Mouse (Mus musculus) urinary bladder, postnatal 36 days (tissue): Measurements from ENCODE around the gene Jmy.
"Not testable (repeated sequence)": the region's sequence is repeated elsewhere in the genome, so short reads cannot be mapped to it uniquely, and the experiment has no call there.

Experiments used
- DNase-seq, 2 experiments: peaks; one replicate each; pipeline ENCODE4 v3.0.0; 2022; ENCODE audit warnings: low spot score in 2 of 2, mixed read lengths in 1 of 2

Jmy gene

GRCm38 (mm10) chr13:93499167-93499972, at the start of gene Jmy:
Gene Jmy, minus strand, starts transcription at chr13:93499808.
- DNase-seq: peak; percentile 75 to 79

- DNase-seq: no peak
Observed at GRCm38 (mm10) chr13:93547641-93548040, 48.0 kb upstream of the Jmy start.

DNA sequence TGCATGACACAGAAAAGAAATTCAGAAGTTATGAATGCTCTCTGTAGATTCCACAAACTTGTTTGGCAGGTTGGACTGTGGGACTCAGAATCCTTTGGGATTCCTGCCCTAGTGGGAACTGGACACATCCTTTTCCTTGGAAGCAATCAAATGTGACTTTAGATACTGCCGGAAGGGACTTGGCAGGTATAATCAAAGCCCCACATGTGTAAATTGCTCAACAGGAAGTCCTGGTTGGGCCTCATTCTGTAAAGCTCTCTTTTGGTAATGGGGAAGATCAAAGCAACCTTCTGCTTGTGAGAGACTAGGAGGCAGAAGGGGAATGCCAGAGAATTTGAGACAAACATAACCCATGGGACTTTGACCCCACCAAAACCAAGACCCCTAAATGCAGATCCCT, 46.4 kb upstream of the Jmy start:
- no peak for DNase-seq

DNA sequence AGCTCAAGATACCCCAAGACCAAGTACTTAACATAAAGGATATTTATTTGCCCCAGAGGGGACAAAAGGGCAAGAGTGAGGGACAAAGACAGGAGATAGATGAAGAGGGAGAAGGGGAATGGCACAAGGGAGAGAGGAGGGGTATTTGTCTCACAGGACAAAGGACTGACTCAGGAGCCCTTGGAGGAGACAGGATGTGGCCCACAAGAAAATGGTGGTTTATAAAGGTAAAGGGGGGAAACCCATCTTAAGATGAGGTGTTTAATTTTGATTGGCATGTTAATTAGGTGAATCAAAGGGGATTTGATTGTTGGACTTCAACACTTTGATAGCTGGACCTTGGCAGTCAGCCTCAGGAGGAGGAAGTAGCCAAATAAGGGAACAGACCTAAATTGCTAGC, 44.7 kb upstream of the Jmy start:
- DNase-seq: no peak

- DNase-seq: no peak
Observed at GRCm38 (mm10) chr13:93539311-93539710, 39.7 kb upstream of the Jmy start.

DNA sequence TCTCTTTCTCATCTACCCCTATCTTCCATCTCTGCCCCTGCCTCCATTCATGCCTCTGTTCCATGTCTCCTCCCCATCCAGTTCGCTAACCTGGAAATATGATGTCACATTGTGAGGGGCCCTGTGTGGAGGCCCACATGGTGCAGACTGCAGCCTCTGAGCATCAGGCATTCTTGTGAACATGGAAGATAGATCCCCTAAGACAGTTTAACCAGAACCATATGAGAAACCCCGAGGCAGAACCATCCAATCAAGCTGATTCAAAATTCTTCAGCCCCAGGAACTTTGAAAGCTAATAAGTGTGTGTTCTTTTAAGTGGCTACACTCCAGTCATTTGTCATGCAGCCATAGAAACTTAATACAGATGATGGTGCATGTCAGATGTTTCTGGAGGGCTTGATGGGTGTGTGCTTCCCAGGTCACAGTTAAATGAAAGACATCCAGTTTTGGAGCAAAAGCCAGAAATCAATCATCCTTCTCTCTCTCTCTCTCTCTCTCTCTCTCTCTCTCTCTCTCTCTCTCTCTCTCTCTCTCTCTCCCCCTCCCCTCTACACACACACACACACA, 19.2 kb upstream of the Jmy start:
- no peak for DNase-seq

- no peak for DNase-seq
Observed at GRCm38 (mm10) chr13:93517223-93517622, 17.6 kb upstream of the Jmy start.

DNA sequence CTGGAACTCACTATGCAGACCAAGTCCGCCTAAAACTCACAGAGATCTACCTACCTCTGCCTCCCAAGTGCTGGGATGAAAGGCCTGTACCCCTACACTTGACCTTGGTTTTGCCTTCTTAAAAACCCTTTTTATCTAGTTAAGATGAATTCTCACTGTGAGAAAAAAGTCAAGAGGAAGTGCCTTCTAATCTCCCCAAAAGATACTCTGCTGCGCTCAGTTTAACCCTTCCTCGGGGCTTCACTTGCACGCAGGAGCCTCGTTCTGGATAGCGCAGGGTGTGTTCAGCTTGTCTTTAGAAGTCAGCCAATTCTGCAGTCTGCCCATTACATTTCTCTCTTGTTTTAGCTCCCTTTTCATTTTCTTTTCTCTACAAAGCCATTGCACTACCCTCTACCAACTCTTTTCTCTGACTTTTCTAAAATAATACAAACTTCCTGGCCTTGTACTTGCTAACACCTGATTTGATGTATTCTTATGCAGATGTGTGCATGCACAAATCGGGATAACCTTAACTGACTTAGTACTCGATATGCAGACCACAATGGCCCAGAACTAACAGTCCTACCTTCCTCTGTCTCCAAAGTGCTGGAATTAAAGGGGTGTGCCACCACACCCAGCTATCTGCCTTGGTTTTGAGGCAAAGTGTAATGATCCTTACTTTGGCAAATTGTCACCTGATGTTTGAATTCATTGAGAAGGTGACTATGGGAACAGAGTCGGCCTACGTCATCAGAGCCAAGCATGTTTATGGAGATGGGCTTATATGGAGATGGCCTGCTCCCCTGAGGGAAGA, 14.6 kb upstream of the Jmy start:
- no peak for DNase-seq

DNA sequence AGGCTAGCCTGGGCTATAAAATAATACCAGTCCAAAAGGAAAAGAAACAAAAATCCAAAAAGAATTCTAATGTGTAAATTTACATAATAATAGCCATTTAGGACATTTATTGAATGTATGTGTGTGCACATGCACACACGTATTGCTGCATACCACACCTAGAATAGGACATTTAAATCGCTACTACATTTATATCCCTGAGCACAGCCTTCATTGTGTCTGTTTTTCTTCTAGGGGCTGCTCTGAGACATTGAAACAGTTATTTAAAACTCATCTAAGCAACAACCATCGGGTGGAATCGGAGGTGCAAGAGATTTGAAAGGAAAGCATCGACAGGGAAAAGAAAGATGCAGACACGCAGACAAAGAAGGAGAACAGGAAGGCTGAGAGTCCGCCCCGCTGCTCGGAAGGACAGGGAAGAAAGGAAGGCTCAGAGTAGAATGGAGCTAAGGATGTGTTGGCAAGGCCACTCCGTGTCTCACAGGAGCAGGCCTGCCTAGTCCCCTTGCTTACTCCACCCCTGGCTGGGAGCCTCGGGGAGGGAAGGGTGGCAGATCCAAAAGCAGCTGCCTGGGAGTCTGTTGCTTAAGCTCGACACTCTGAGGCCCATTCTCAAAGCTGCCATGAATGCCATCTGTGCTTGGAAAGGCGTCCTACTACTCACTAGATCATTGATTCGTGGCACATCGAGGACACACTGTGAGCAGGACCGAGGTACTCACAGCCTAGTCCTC, 11.0 kb upstream of the Jmy start:
- DNase-seq: no peak

DNA sequence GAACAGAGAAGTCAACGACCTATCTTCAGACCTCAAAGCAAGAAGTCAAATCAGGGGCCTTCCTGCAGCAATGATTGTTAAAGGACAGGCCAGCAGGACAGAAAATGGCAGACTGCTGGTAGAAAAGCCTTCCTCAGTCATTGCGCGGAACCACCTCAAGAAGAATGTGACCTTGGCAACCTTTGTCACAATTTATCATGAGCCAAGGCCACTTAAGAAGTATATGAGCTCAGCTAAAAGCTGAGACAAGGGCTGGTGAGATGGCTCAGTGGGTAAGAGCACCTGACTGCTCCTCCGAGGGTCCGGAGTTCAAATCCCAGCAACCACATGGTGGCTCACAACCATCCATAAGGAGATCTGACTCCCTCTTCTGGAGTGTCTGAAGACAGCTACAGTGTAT, 7.3 kb upstream of the Jmy start:
- DNase-seq: not testable (repeated sequence)

DNA sequence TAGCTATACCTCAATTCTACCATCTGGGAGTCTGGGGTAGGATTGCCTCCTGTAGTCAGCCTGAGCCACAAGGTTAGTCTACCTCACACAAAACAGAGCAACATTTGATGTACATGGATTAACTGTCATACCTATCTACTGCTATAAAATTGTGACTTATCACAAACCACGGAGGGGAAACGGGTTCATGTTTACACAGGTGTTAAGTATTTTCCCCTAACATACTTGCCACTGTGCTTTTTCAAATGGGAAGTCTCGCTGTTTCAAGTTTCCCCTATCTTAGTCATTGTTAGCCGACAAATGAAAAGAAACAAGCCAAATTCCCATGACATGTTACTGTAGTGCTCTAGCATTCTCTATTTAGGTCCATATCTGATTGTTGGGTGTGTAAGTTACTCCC, 2.1 kb upstream of the Jmy start:
- no peak for DNase-seq

GRCm38 (mm10) chr13:93499973-93500633, 495 bp upstream of the Jmy start:
- DNase-seq: no peak

GRCm38 (mm10) chr13:93498211-93499166, 1.1 kb downstream of the Jmy start:
- DNase-seq: peak; percentile 15 to 24

GRCm38 (mm10) chr13:93496977-93497376, 2.6 kb downstream of the Jmy start:
- DNase-seq: no peak

DNA sequence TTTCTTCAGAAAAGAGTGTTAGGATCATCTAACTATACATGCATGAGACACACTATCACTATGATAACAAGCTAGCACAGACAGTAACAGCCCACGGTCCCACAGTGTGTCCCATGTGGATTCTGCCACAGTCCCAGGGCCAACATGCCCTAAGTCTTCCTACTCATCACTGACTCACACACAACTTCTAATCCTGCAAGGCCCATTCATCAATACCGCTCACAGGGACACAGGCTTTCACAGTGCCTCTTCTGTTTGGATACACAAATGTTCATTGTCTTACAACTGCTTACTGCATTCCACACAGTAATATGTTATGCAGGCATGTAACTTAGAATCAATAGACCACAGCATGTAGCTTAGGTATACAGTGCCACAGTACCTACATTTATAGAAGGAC, 11.1 kb downstream of the Jmy start:
- DNase-seq: no peak

GRCm38 (mm10) chr13:93487734-93488133, 11.9 kb downstream of the Jmy start:
- DNase-seq: no peak

GRCm38 (mm10) chr13:93484276-93484675, 15.3 kb downstream of the Jmy start:
- no peak for DNase-seq

GRCm38 (mm10) chr13:93481110-93481509, 18.5 kb downstream of the Jmy start:
- DNase-seq: no peak

- DNase-seq: no peak
Observed at GRCm38 (mm10) chr13:93478344-93478743, 21.3 kb downstream of the Jmy start.

GRCm38 (mm10) chr13:93468355-93468754, 31.3 kb downstream of the Jmy start:
- no peak for DNase-seq
